Mouse (Mus musculus) embryo, embryonic 9.5 days (tissue): ENCODE measurements around the gene Pkp3.
"Not testable (repeated sequence)": the region's sequence is repeated elsewhere in the genome, so short reads cannot be mapped to it uniquely, and the experiment has no call there.

ENCODE experiments used
- DNase-seq: peaks from one replicate; pipeline ENCODE4 v3.0.0-alpha.2; 2017; ENCODE audit errors: extremely low spot score

The Pkp3 gene

DNA sequence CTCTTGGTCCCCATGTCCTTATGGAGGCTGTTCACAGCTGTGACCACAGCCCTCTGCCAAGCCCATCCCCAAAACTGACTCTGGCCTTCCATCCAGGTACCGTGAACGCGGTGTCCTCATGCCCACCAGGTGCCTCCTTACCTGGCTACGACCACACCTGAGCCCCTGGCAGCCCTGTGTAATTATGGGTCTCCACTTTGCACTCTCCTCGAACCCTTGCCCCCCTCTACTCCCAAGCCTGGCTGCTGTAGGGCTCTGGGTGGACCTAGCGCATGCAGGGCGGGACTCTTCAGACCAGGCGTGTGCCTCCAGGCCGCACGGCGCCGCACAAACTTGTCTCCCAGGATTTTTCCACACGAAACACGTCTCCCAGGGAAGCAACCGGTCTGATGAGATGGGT is at the start of gene Pkp3:
TSS of gene Pkp3 (plus strand) at position 378 of the 400 bp plus-strand sequence.
- no peak for DNase-seq

DNA sequence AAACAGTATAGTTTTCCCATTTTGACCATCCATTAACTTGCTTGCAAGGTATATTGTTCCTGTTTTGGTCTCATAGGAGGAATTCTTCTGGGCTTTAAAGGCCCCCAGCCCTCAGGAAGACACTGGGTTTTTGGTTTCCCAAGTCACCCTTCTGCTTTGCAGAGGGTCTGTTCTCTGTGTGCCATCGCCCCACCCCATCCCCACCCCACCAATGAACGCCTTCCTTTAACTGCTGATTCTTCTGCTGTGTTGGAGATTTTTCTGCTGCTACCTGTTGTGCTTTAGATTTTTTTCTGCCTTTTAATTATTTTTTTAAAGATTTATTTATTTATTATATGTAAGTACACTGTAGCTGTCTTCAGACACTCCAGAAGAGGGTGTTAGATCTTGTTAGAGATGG is 49.2 kb upstream of the Pkp3 start, which contains the start of gene Gm17387:
TSS of gene Gm17387 (plus strand) at position 301 of the 400 bp plus-strand sequence.
- DNase-seq, result no peak

DNA sequence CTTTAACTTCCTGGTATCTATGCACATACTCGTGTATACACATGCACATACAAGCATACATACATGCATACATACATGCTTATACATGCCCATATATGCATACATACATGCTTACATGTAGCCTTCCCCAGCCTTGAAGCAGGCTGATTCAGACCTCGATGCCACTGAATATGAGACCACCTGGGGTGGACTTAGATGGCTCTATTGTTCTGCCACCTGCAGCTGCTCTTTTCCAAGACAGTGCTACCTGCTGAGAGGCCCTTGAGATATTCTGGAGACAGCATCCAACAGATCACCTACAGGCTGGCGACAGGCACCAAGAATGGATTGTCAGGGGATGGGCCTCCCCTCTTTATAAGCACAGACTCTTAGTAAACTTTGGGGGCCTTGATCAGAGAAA is 47.6 kb upstream of the Pkp3 start:
- no peak for DNase-seq

DNA sequence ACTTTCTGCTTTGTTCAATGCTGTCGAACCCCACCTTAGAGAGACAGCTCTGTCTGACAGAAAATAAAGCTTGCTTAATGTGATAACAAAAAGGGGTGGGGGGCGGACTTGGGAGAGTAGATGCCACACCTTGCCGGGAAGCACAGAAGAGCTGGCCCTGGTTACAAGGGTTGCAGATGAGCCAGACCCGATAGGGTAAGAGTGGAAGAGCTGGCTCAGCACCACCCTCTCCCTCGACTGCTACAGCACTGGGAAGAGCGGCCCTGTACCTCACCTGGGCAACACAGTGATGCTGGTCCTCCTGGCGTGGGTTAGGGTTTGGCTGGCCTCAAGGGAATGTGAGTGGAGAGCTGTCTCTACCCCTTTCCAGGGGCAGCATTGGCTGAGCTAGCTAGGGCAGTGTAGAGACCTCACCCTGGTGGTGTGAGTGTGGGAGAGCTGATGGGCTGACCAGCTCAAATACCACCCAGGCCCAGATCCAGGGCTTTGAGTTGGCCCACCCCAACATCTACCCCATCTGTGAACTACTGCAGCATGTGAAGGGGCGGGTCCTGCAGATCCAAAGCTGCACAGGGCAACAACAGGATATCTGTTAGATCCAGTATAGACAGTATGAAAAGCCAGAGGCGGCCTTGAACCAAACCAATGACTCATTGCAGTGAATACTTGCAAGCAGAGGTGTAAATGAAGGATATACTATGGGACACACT is 45.4 kb upstream of the Pkp3 start:
- no peak for DNase-seq

DNA sequence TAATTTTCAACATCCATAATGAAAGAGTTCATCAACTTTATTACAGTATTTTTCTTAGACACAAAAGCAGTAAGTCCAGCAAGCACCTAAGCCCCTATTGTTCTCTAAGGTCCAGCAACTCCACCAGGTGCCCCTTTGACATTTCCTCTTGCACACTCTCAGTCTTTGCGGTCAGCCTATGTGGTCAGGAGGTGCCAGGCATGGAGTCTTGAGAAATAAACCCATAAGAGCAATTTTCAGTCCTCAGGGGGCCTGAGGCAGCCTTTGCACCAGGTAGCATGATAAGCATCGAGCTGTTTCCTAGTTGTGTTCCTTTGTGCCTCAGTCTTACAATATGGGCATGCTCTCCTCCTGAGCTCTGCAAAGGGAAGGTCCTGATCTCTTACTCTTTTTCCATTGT is 41.4 kb upstream of the Pkp3 start:
- DNase-seq, result not testable (repeated sequence)

DNA sequence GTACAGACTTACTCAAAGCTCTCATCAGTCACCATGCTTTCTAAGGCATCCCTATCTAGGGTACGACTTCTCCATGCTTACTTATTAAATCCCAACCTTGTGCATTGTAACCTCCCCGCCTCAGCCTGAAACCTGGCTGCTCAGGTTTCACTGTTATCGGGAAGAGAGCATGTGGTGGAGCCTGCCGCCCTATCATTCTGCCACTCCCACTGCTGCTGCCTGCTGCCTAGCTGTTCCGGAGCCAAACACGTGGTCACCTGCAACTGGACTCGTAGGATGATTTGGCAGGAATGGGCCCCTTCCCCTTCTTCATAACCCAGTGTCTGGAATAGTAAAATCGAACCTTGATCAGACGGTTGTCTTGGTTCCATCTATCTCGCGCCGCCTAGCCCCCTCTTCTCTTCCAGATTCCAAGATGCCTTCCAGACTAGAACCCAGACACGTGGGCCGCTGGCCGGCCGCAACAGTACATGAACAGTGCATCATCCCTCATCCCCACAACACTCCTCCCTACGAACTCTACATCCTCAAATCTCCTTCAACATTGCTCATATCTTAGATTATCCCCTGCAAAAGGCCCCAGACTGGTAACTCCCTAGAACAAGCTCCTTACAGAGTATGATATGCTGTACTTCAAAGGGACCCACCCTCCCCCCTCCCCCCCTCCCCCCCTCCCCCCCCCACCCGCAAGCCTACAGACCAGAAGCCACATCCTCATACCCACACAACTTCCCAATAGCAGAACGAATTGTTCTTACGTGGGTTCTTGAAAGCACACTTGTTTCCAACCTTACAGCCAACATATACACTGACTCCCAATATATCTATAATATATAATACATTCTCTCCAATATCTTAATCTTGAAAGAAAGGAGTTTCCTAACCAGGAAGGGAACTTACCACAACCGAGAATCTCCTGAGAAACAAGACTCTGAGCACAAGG is 39.7 kb upstream of the Pkp3 start:
- no peak for DNase-seq

DNA sequence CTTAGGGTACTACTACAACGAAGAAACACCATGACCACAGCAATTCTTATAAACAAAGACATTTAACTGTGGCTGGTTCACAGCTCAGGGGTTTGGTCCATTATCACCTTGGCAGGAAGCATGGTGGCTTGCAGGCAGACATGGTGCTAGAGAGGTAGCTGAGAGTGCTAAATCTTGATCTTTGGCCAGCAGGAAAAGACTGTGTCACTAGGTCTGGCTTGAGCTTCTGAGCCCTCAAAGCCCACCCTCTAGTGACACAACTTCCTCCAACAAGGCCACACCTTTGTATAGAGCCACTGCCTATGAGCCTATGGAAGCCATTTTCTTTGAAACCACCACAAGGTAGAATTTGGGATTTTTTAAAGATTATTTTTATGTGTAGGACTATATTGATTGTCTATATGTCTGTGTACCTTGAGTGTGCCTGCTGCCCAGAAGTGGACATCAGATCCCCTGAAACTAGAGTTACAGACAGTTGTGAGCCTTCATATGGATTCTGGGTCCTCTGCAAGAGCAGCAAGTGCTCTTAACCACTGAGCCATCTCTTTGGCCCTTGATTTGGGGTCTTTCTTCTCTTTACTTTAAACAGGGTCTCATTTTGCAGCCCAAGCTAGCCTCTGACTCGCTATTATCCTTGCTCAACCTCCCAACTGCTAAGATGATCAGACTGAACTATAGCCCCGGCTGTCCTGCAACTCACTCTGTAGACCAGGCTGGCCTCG is 38.5 kb upstream of the Pkp3 start:
- DNase-seq, result no peak

DNA sequence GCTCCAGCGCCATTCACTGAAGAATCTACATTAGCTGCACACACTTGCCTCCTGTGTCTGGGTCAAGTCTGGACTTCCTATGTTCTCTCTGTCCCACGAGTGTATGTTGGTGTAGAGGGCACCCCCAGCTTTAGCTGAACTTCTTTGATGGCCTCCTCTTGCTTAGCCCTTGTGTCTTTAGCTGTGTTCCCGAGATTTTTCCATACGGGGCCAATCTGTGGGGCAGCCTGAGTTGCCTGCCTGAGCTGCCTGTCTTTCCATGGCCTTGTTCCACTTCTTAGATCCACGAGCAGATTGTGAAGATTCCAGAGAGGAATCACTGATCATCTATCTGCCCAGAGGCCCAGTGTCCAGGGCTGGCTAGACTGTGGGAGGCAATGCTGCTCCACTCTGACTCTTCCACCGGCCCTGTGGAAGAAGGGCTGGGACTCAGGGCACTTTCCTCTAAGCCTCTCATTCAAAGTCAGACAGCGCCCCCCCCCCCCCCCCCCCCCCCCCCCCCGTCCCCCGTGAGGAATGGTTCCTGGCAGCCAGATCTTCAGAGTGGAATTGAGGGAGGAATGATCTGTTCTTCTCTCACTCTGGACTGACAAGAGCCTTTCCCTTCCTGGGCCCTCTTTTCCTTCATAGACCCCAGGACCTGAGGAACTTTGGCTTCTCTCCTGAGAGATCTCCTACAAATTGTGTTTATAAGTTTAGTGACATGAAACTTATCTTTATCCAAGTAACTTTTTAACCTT is 37.0 kb upstream of the Pkp3 start:
- no peak for DNase-seq

DNA sequence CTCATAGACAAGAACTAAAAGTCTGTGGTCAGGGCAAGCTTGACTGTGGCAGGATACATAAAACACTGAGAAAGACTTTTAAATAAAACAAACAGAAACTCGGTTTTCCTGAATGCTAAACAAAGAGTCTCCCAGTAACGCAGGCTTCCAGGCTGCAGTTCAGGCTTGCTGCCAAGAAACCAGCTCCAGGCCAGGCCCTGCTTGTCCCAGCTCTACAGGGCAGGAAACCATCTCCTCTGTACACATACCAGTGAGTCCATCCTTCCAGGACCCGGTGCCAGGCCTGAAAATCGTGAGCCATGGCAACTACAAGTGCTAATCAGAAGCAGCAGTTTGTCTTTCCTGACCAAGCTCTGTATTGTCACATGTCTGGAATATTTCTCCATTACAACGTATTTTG is 36.4 kb upstream of the Pkp3 start:
- DNase-seq, result no peak

DNA sequence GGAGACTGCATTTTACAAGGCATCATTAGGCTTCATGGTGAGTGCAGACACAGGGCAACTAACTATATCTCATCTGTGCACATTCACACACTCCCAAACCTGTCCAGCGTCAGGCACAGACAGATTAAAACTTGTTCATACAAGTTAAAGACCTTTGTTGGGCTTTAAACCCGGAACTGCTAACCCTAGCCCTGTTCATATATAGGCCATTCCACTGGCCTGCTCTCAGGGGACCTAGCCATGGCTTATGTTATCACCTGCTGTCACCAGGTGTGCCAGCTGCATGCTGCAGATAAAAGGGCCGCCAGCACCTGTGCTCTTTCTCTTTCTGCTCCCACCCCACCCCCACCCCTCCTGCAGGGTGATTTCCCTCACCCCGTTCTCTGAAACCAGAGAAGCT is 35.5 kb upstream of the Pkp3 start:
- DNase-seq, result no peak

DNA sequence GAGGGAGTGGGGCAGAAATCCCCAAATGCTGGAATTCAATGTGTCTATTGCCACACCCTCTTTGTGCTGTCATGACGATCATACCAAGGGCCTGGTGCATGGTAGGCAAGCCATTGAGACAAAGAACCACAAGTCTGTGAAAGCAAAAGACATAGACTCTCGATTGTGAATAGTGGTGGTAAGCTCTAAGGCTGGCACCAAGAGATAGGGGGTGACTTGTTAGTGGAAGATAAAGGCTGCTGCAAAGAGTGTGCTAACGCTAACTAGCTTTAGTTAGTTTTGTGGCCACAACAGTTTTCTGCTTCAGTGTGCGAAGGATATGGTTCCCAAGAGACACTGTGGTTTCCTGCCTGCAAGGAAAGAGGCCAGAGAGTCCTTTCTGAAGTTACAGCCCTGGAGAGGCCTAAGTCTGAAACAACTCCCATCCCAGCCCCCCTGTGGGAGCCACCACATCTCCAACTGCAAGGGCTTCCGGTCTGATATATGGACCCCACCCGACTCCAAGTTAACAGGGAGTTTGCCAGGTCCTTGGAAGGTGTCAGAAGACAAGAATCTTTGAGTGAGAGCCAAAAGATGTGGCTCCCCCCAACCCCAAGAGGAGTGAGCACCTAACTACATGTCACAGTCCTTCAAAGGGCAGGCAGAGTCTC is 31.0 kb upstream of the Pkp3 start:
- no peak for DNase-seq

DNA sequence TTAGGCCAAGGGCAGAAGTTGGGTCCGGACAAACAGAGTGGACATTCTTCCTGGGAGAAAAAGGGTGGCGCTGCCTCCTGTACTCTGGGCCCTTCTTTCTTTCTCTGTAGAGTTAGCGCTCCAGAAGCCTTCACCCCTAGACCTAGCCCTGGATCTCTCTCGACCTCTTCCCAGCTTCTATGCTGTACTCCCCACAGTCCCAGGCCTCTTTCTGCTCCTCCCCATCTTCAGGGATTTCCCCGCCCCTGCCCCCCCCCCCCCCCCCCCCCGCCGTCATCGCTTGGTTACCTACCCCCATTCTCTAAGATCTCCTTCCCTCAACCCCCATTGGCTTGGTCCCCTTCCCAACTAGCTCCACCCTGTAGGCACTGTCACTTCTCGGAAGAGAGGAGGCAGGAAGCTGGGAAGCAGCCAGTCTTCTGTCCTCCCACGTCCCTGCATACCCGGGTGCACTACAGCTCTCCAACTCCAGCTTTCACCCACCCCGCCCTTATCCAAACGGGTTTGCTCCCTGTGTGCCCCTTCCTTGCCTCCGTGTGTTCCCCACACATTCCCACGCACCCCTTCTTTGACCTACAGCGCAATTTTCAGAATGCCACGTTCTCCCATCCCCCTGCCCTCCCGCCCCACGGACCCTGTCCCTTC is 30.3 kb upstream of the Pkp3 start:
- peak; percentile 66 for DNase-seq

DNA sequence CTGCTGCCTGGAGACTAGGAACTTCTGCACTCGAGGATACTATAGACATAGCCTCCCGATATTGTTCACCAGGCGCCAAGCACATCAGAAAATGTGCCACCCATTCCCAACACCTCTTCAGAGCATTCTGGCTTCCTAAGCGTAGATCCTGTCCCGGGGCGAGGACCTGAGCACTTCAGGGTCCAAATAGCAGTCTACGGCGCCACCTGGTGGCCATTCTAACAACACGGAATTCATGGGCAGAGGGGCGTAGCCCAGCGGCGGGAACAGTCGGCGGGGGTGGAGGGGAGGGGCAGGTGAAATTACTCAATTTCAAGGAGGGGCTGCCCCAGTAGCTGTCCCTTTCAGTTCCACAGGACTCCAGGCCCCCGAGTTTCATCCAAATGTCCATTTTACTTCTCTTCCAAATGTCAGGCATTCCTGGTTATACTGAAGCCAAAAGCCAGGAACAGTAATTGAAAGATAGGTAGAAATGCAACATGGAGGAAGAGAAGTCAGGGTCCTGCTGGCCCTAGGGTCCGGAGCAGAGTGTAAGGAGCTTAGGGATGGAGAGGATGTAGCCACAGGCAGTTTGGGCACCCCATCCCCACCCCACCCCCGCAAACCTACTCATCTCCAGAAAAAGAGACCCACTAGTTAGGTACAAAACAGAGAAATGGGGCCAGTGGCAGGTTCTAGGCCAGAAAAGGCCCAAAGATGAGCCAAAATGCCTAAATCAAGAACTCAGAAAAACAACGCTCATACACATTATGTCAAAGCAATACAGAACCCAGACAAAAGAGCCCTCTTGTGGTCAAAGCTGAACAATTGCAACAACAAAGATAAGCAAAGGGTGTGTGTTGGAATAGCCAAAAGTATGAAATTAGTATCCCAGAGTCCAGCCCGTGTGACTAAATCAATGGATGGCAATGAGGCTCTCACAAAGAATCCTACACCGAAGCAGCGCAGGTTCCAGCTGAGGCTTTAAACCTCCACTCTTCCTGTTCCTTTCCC is 29.5 kb upstream of the Pkp3 start:
- DNase-seq, result peak; percentile 89

DNA sequence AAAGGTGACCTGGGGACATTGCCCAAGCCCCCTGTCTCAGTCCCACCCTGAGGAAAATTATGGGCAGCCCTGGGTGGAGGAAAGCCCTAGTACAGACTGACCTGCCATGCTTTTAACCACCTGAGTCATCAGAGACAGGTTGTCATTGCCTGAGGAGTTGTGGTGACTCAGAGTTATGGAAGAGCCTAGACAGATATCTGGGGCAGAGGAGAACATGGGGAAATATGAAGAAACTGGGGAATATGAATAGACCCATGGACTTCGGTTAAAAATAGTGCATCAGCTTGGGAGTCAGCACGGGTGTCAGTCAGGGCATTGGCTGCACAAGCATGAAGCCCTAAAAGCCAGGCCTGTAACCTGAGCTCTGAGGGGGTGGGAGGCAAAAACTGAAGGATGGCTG is 28.7 kb upstream of the Pkp3 start:
- DNase-seq, result no peak

DNA sequence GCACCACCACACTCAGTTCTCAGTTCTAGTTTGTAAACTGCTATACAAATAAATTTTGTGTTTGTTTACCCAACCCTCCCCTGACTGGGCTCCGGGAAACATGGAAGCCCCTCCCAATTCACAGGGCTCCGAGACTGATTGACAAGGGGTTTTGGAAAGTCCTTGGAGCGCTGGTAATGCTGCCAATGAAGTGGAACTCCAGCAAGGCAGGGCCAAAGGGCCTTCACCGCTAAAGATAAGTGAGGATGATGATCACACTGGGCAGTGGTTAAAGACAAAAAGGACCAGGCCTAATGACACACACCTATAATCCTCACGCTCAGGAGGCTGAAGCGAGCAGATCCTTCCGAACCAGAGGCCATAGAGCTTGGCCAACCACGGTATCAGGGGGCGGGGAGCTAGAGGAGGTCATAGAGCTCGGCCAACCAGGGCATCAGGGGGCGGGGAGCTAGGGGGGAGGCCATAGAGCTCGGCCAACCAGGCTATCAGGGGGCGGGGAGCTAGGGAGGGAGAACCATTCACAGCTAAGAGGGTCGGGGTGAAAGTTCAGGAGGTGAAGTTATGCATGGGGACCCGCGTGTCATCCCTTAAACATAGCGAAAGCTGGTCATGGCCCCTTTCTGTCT is 26.8 kb upstream of the Pkp3 start:
- DNase-seq, result no peak

DNA sequence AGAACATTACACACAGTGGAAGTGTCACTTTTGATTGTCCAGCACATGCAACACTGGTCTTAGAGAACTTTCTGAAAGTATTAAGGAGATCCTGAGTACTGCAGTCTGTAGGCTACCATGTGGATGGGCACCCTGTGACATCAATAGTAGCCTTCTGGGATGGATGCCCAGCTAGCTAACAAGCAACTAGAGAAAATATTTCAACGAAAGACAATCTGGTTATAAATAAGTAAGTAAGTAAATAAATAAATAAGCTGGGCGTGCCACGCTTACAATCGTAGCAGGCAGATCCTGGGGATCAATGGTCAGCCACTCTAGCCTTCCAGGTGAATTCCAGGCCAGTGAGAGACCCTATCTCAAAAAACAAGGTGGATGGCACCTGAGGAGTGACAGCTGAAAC is 26.0 kb upstream of the Pkp3 start:
- no peak for DNase-seq

DNA sequence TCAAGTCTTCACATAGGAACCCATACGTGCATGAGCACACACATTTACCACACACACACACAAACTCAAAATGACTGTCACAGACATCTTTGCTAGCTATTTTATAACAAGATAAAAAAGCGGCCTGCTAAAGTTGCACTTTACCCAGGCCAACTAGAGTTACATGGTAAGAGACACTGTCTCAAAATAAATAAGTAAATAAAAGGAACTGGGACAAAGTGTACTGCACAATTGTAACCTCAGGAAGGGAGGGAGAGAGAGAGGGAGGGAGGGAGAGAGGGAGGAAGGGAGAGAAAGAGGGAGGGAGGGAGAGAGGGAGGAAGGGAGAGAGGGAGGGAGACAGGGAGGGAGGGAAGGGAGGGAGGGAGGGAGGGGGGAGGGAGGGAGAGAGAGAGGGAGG is 25.6 kb upstream of the Pkp3 start:
- no peak for DNase-seq

DNA sequence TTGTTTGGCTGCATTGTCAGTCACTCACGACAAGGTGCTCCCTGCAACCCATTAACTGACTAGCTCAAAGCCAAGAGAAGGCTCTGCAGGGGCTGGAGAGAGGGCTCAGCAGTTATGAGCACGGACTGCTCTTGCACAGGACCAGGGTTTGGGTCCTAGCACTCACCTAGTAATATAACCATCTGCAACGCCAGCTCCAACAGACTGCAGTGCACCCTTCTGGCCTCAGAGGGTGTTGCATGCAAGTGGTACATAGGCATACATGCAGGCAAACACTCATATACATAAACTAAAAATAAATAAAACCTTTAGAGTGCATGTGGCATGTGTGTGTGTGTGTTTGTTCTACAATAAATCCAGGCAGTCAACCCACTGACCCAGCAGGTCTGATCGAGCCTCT is 22.2 kb upstream of the Pkp3 start:
- no peak for DNase-seq

DNA sequence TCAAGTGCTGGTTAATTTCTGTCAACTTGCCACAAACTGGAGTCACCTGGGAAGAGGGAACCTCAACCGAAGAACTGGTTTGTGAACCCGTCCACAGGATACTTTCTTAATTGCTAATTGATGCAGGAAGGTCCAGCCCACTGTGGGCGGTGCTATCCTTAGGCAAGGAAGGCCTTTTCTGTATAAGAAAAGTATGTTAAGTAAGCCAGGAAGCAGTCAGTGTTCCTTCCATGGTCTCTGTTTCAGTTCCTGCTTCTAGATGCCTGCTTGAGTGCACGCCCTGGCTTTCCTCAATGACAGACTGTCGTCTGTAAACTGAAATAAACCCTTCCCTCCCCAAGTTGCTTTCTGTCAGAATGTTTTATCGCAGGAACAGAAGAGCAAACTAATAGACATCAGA is 21.0 kb upstream of the Pkp3 start:
- no peak for DNase-seq
